Mouse (Mus musculus) limb, embryonic 11.5 days (tissue): ENCODE data around the gene Kcnab2. TPM values are rescaled to one million over a fixed set of nuclear protein-coding genes. Genes with fewer than 3 reads are reported as not detected.

Experiments
- ATAC-seq: fragments of 200-750 bp; cut with Nextera tagmentation; 2 replicates; pipeline ENCODE4 v1.8.0; 2017; ENCODE audit warnings: low read depth; ENCODE audit not compliant: insufficient number of reproducible peaks, low FRiP score, low TSS enrichment
- DNase-seq: peaks from one replicate; pipeline ENCODE4 v3.0.0-alpha.2; 2015; ENCODE audit warnings: low spot score
- H3K27ac ChIP-seq: fragments of 300-500 bp; sonication (generic); replicated peaks from 2 replicates; pipeline ENCODE4 v1.5.1; 2014; ENCODE audit warnings: low read depth, mild to moderate bottlenecking, low read length
- H3K27me3 ChIP-seq: fragments of 300-500 bp; sonication (generic); 2 replicates; pipeline ENCODE4 v1.6.1; 2014; ENCODE audit warnings: mild to moderate bottlenecking, low read length, mixed read lengths; ENCODE audit not compliant: control insufficient read depth, insufficient read depth
- H3K36me3 ChIP-seq: fragments of 300-500 bp; sonication (generic); 2 replicates; pipeline ENCODE4 v1.6.1; 2014; ENCODE audit warnings: mild to moderate bottlenecking, low read length, moderate library complexity, mixed read lengths; ENCODE audit not compliant: control insufficient read depth, insufficient read depth
- H3K4me1 ChIP-seq: fragments of 300-500 bp; sonication (generic); 2 replicates; pipeline ENCODE4 v1.6.1; 2014; ENCODE audit warnings: low read length, mixed read lengths; ENCODE audit not compliant: control insufficient read depth, insufficient read depth
- H3K4me2 ChIP-seq: fragments of 300-500 bp; sonication (generic); 2 replicates; pipeline ENCODE4 v1.6.1; 2014; ENCODE audit warnings: low read depth, mild to moderate bottlenecking, moderate library complexity; ENCODE audit not compliant: severe bottlenecking
- H3K4me3 ChIP-seq: fragments of 300-500 bp; sonication (generic); 2 replicates; pipeline ENCODE4 v1.5.1; 2014; ENCODE audit warnings: low read depth, low read length
- H3K9ac ChIP-seq: fragments of 300-500 bp; sonication (generic); 2 replicates; pipeline ENCODE4 v1.6.1; 2014; ENCODE audit warnings: mild to moderate bottlenecking, low read length
- H3K9me3 ChIP-seq: fragments of 300-500 bp; sonication (generic); 2 replicates; pipeline ENCODE4 v1.6.1; 2016; ENCODE audit warnings: low read length; ENCODE audit not compliant: control insufficient read depth
- WGBS: fragments of 180-500 bp; shearing (Covaris S2); extraction: QIAGEN DNeasy Blood & Tissue Kit; methylation state at CpG from one replicate; pipeline ENCODE4 v1.1.7; 2014; 5-methylcytosine and 5-hydroxymethylcytosine counted together
- polyA plus RNA-seq: library from polyadenylated mRNA; unstranded; fragments of >200 nt; fragmentation: Nextera tagmentation; extraction: Ambion mirVana; gene quantifications from 2 replicates; pipeline ENCODE4 v1.2.1, GENCODE M21; 2014

Kcnab2 gene
- polyA plus RNA-seq, 1 experiment from 2014 or later, result 3.7 TPM

- H3K36me3 ChIP-seq, result no peaks in the 10 kb centered on the region
Observed at GRCm38 (mm10) chr4:152405143-152405542, 72.5 kb downstream of the Kcnab2 start.

GRCm38 (mm10) chr4:152398926-152399325 is 78.7 kb downstream of the Kcnab2 start:
- H3K4me2 ChIP-seq, result no peak overlapping the region
- no peaks in the 10 kb centered on the region for H3K9me3 ChIP-seq
- H3K36me3 ChIP-seq, result no peaks in the 10 kb centered on the region
- no peak for ATAC-seq
- no peak for DNase-seq
- no peak overlapping the region for H3K27ac ChIP-seq
- WGBS, result 86% methylated on average over 3 of the region's 3 CpGs
- H3K4me1 ChIP-seq, result no peaks in the 10 kb centered on the region
- no peak overlapping the region for H3K9ac ChIP-seq
- H3K27me3 ChIP-seq, result no peaks in the 10 kb centered on the region
- H3K4me3 ChIP-seq, result no peak overlapping the region

More at GRCm38 (mm10) chr4:152405143-152405542, 72.5 kb downstream of the Kcnab2 start:
- no peak overlapping the region for H3K27ac ChIP-seq
- H3K9me3 ChIP-seq, result no peaks in the 10 kb centered on the region
- no peaks in the 10 kb centered on the region for H3K27me3 ChIP-seq
- 78% methylated on average over 6 of the region's 6 CpGs for WGBS
- no peaks in the 10 kb centered on the region for H3K4me1 ChIP-seq
- no peak overlapping the region for H3K4me3 ChIP-seq
- H3K9ac ChIP-seq, result no peak overlapping the region
- ATAC-seq (no peak), DNase-seq (no peak)
- H3K4me2 ChIP-seq, result no peak overlapping the region

GRCm38 (mm10) chr4:152392627-152393026 is 85.0 kb downstream of the Kcnab2 start:
- no peak overlapping the region for H3K4me3 ChIP-seq
- H3K36me3 ChIP-seq, result no peaks in the 10 kb centered on the region
- no peaks in the 10 kb centered on the region for H3K9me3 ChIP-seq
- 90% methylated on average over 17 of the region's 17 CpGs for WGBS
- H3K27ac ChIP-seq, result no peak overlapping the region
- H3K4me1 ChIP-seq, result peaks cover 6% of the 10 kb centered on the region; the same call in 1 of the 2 replicates
- H3K27me3 ChIP-seq, result no peaks in the 10 kb centered on the region
- DNase-seq (no peak), ATAC-seq (no peak)
- H3K9ac ChIP-seq, result no peak overlapping the region
- H3K4me2 ChIP-seq, result no peak overlapping the region

DNA sequence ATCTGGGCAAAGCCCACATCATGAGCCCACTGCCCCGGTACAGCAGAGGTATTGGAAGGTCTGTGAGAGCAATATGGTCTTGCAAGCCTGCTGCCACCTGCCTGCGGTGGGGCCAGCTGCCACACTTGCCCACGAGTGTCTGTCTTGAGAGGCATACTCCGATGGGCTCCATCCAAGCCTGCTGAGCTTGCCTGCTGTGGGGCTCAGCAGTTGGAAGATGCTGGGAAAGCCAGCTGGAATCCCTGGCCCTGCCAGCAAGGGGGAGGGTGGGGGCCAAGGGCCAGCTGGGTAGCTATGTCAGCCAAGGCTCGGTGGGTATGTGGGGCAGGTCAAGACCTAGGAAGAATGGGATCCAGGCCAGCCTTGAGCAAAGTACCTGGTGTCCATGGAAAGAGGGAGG is 85.5 kb downstream of the Kcnab2 start:
- H3K4me1 ChIP-seq, result peaks cover 6% of the 10 kb centered on the region; the same call in 1 of the 2 replicates
- no peak for ATAC-seq
- H3K4me3 ChIP-seq, result no peak overlapping the region
- WGBS, result 88% methylated on average over 5 of the region's 5 CpGs
- H3K4me2 ChIP-seq, result no peak overlapping the region
- H3K27ac ChIP-seq, result no peak overlapping the region
- no peaks in the 10 kb centered on the region for H3K27me3 ChIP-seq
- DNase-seq, result no peak
- no peaks in the 10 kb centered on the region for H3K36me3 ChIP-seq
- no peak overlapping the region for H3K9ac ChIP-seq
- H3K9me3 ChIP-seq, result no peaks in the 10 kb centered on the region

DNA sequence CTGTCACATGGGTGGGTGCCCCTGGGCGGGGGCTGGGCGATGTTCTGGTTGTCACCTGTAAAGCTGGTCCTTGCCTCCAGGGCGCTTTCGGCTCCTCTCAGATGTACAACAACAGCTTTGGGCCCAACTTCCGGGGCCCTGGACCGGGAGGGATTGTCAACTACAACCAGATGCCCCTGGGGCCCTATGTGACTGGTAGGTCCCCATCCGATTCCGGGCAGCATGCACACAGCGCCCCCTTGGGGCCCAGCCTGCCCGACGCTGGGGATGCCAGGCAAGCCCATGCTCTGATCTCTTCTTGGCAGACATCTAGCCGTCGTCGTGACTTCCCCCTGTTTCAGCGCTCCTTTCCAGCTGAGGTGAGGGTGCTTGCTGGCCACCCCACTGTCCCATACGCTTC is 92.0 kb downstream of the Kcnab2 start:
- Histone ChIP-seq H3K4me2 (no peak overlapping the region), H3K9ac (no peak overlapping the region), H3K4me1 (no peaks in the 10 kb centered on the region), H3K27ac (no peak overlapping the region), H3K27me3 (no peaks in the 10 kb centered on the region), H3K36me3 (no peaks in the 10 kb centered on the region), H3K4me3 (no peak overlapping the region), H3K9me3 (no peaks in the 10 kb centered on the region)
- 60% methylated on average over 16 of the region's 16 CpGs for WGBS
- ATAC-seq (no peak), DNase-seq (no peak)

DNA sequence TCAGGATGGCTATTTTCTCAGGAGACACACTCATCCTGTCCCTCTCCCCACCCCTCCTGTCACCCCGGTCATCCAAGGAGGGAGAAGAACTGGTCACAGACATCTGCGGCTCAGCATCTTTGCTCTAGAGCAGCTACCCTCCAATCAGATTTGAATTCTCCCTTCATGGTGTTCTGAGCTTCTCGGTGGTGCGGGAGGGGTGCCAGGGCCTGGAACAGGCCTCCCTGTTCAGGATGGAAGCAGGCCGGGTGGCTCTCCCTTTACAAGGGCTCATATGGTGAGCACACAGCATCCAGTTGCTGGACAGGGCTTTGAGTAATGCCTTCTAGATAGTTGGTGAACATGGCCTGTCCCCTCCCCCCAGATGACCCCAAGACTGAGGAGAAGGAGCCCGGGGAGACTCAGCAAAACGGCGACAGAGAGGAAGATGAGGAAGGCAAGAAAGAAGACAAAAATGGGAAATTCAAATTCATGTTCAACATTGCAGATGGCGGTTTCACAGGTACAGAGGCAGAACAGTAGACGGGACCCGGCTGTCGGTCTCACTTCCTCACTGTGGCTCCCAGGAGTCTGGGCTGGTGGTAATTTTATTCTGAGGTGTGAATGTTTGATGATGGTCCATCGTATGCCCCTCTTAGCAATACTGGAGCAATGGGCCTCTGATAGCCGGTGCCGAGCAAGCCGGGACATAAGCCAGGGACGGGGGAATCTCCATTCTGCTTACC is 95.0 kb downstream of the Kcnab2 start:
- Histone ChIP-seq H3K9me3 (no peaks in the 10 kb centered on the region), H3K27me3 (no peaks in the 10 kb centered on the region), H3K4me2 (no peak overlapping the region), H3K27ac (no peak overlapping the region), H3K4me3 (no peak overlapping the region), H3K9ac (no peak overlapping the region), H3K36me3 (no peaks in the 10 kb centered on the region), H3K4me1 (no peaks in the 10 kb centered on the region)
- DNase-seq (no peak), ATAC-seq (no peak)
- 83% methylated on average over 17 of the region's 17 CpGs for WGBS

DNA sequence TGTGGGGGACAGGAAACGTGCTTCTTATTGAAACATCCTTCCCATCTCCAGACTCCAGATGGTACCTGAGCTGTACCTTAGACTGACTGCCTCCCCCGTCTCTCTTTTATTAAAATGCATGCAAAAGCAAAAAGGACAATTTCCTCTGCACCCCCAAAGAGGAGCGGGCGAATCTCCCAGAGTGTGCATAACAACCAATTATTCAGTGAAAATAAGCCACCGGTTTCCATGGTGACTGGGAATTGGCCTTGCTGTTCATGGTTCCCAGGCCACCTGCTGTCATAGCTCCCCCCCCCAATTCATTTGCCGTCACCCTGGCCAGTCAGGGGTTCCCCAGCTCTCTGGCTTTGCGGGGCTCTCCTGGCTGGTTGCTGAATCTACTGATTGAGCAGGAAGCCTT is 112.4 kb downstream of the Kcnab2 start:
- DNase-seq (no peak), ATAC-seq (no peak)
- H3K27ac ChIP-seq, result no peak overlapping the region
- H3K9ac ChIP-seq, result no peak overlapping the region
- no peak overlapping the region for H3K4me3 ChIP-seq
- H3K4me1 ChIP-seq, result no peaks in the 10 kb centered on the region
- H3K4me2 ChIP-seq, result no peak overlapping the region
- no peaks in the 10 kb centered on the region for H3K9me3 ChIP-seq
- H3K36me3 ChIP-seq, result no peaks in the 10 kb centered on the region
- 76% methylated on average over 7 of the region's 7 CpGs for WGBS
- H3K27me3 ChIP-seq, result peaks cover 9% of the 10 kb centered on the region

DNA sequence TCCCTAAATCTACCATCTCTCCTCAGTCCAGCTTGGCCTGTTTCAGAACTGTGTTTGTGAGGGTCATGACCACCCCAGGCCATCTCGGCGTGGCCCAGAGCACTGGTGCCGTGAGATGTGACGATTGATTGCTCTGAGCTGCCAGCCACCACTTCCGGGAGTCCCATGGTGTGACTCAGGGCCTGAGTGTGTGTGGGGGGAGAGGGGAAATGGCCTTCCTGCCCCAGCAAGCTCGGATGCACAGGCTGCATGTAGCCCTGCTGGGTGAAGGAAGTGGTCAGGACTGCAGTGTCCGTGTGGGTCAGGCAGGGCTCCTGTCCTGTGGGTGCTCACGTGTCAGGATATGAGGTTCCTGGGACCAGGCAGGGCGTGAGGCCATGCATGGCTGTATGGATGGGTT is 115.5 kb downstream of the Kcnab2 start:
- H3K9ac ChIP-seq, result no peak overlapping the region
- H3K36me3 ChIP-seq, result no peaks in the 10 kb centered on the region
- no peak overlapping the region for H3K27ac ChIP-seq
- H3K4me1 ChIP-seq, result no peaks in the 10 kb centered on the region
- WGBS, result 53% methylated on average over 9 of the region's 9 CpGs
- DNase-seq (no peak), ATAC-seq (no peak)
- no peak overlapping the region for H3K4me3 ChIP-seq
- no peak overlapping the region for H3K4me2 ChIP-seq
- H3K9me3 ChIP-seq, result no peaks in the 10 kb centered on the region
- H3K27me3 ChIP-seq, result peaks cover 11% of the 10 kb centered on the region

DNA sequence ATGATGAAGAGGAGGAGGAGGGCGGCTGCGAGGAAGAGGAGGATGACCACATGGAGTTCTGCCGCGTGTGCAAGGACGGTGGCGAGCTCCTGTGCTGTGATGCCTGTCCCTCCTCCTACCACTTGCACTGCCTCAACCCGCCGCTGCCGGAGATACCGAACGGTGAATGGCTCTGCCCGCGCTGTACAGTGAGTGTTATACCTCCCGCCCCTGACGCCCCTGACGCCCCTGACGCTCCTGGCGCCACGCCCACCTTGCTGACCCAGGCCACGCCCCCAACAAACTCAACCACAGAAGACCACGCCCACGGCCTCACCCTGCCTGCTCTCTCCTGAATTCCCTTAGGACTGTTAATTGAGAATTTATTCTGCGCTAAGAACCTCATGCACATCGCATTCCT is 116.8 kb downstream of the Kcnab2 start:
- H3K27me3 ChIP-seq, result peaks cover 11% of the 10 kb centered on the region
- H3K36me3 ChIP-seq, result no peaks in the 10 kb centered on the region
- H3K9me3 ChIP-seq, result no peaks in the 10 kb centered on the region
- H3K9ac ChIP-seq, result no peak overlapping the region
- no peaks in the 10 kb centered on the region for H3K4me1 ChIP-seq
- peak overlapping the region; percentile 10; the same call in 1 of the 2 replicates for H3K4me2 ChIP-seq
- ATAC-seq, result peak; percentile 55; the same call in 1 of the 2 replicates
- H3K4me3 ChIP-seq, result no peak overlapping the region
- DNase-seq, result peak; percentile 81
- WGBS, result 1% methylated on average over 23 of the region's 24 CpGs
- H3K27ac ChIP-seq, result no peak overlapping the region
